Mouse (Mus musculus) bone marrow macrophage, adult 2 months (primary cell): ENCODE data around the gene Brsk1.

Experiments
- CTCF ChIP-seq: IDR thresholded peaks from 2 replicates; pipeline ENCODE4 v1.5.1; 2012; ENCODE audit warnings: low read depth, mild to moderate bottlenecking, low read length, moderate library complexity
- POLR2A ChIP-seq: IDR thresholded peaks from 2 replicates; pipeline ENCODE4 v1.6.1; 2012; ENCODE audit warnings: mild to moderate bottlenecking, low read depth, low read length, borderline replicate concordance

GRCm38 (mm10) chr7:4725169-4725568 is 34.8 kb downstream of the Brsk1 start, which contains the start of gene Tmem150b:
- TF ChIP-seq CTCF (no peak), POLR2A (no peak)
